Mouse (Mus musculus) liver, embryonic 14.5 days (tissue): ENCODE results near the gene Hibadh. TPM values are rescaled to one million over a fixed set of nuclear protein-coding genes. Genes with fewer than 3 reads are reported as not detected.
A peak's percentile ranks its signal among the peaks of the same experiment; 100 is the strongest.

Experiments used
- ATAC-seq: fragments of 200-750 bp; cut with Nextera tagmentation; 2 replicates; pipeline ENCODE4 v1.8.0; 2017; ENCODE audit warnings: moderate number of reproducible peaks, mild to moderate bottlenecking, moderate library complexity; ENCODE audit not compliant: insufficient read depth
- DNase-seq, 3 experiments: peaks; one replicate each; pipeline ENCODE4 v3.0.0-alpha.2; 2012 to 2013; ENCODE audit warnings: low read depth in 3 of 3, low spot score in 3 of 3
- H3K27ac ChIP-seq: fragments of 300-500 bp; sonication (generic); 2 replicates; pipeline ENCODE4 v1.5.1; 2014; ENCODE audit warnings: moderate library complexity, mild to moderate bottlenecking, control low read depth, inconsistent platforms
- H3K27me3 ChIP-seq: fragments of 300-500 bp; sonication (generic); 2 replicates; pipeline ENCODE4 v1.6.1; 2014; ENCODE audit warnings: mild to moderate bottlenecking, low read length, moderate library complexity; ENCODE audit not compliant: control insufficient read depth, insufficient read depth
- H3K36me3 ChIP-seq: fragments of 300-500 bp; sonication (generic); replicated peaks from 2 replicates; pipeline ENCODE4 v1.6.1; 2014; ENCODE audit warnings: low read depth; ENCODE audit not compliant: control insufficient read depth, insufficient read depth
- H3K4me1 ChIP-seq, 2 experiments: fragments of 200-500 bp in 1 of 2; fragments of 300-500 bp in 1 of 2; sonication (generic) in 1 of 2; replicated peaks; 2 replicates each; pipeline ENCODE4 v1.6.1; 2012 to 2014; ENCODE audit warnings: antibody characterized with exemption in 1 of 2, inconsistent platforms in 1 of 2, low read length in 1 of 2; ENCODE audit not compliant: control insufficient read depth in 2 of 2, insufficient read depth in 2 of 2
- H3K4me2 ChIP-seq: fragments of 300-500 bp; sonication (generic); 2 replicates; pipeline ENCODE4 v1.6.1; 2014; ENCODE audit warnings: low read depth, mild to moderate bottlenecking, control low read depth, moderate library complexity
- H3K4me3 ChIP-seq, 2 experiments: fragments of 200-500 bp in 1 of 2; fragments of 300-500 bp in 1 of 2; sonication (generic) in 1 of 2; 2 replicates each; pipeline ENCODE4 v1.5.1; 2012 to 2014; ENCODE audit warnings: low read depth in 2 of 2, low read length in 2 of 2, mild to moderate bottlenecking in 2 of 2, control low read depth in 1 of 2, inconsistent platforms in 1 of 2, moderate library complexity in 1 of 2; ENCODE audit not compliant: insufficient read depth in 1 of 2
- H3K9ac ChIP-seq: fragments of 300-500 bp; sonication (generic); replicated peaks from 2 replicates; pipeline ENCODE4 v1.6.1; 2014; ENCODE audit warnings: mild to moderate bottlenecking, control low read depth, moderate library complexity
- H3K9me3 ChIP-seq: fragments of 300-500 bp; sonication (generic); 2 replicates; pipeline ENCODE4 v1.6.1; 2016; ENCODE audit warnings: low read length, mixed read lengths; ENCODE audit not compliant: control insufficient read depth
- CTCF ChIP-seq: IDR thresholded peaks from 2 replicates; pipeline ENCODE4 v1.5.1; 2016; ENCODE audit warnings: antibody characterized with exemption, low read depth, control low read depth
- EP300 ChIP-seq: IDR thresholded peaks from 2 replicates; pipeline ENCODE4 v1.6.1; 2016; ENCODE audit warnings: antibody characterized with exemption, low read depth
- WGBS: fragments of 180-500 bp; shearing (Covaris S2); extraction: QIAGEN DNeasy Blood & Tissue Kit; methylation state at CpG from one replicate; pipeline ENCODE4 v1.1.7; 2014; ENCODE audit not compliant: insufficient replicate concordance; 5-methylcytosine and 5-hydroxymethylcytosine counted together
- polyA plus RNA-seq, 2 experiments: library from polyadenylated mRNA; depleted of rRNA in 1 of 2; stranded (reverse) in 1 of 2; unstranded in 1 of 2; fragments of >200 nt; fragmentation: Nextera tagmentation in 1 of 2; extraction: Ambion mirVana in 1 of 2; gene quantifications; 2 replicates each; pipeline versions ENCODE4 v1.2.1 to v1.2.3; 2012 to 2014

Hibadh gene
- polyA plus RNA-seq, 2 experiments = 26.6 to 41.7 TPM

DNA sequence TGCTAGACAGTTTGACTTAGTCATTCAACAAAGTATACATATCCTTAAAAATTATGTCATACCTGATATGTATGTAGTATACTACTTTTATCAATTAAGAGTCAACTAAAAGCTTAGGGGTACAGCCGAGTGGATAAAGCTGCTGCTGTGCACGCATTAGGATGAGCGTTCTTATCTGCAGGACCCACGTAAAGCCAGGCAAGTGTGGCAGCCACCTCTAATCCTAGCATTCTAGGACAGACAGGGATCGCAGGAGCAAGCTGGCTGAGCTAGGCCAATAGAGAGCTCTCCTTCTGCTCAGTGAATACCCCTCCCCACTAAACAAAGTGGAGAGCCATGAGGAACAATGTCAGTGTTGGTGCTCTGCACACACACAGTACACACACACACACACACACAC lies 75.0 kb downstream of the Hibadh start:
- Histone ChIP-seq H3K4me1 (peaks cover 2 to 4% of the 10 kb centered on the region in 2 experiments; a peak in 2 of 4 replicates), H3K36me3 (no peaks in the 10 kb centered on the region), H3K4me3 (no peak overlapping the region), H3K9ac (no peak overlapping the region), H3K4me2 (no peak overlapping the region), H3K27ac (no peak overlapping the region), H3K27me3 (no peaks in the 10 kb centered on the region), H3K9me3 (no peaks in the 10 kb centered on the region)
- ATAC-seq (0 out of 2 replicates have a peak, but pooled peaks have one; percentile 13), DNase-seq (no peak)
- WGBS = 39% methylated on average over 5 of the region's 5 CpGs
- no peak for TF ChIP-seq EP300
- TF ChIP-seq CTCF = no peak

DNA sequence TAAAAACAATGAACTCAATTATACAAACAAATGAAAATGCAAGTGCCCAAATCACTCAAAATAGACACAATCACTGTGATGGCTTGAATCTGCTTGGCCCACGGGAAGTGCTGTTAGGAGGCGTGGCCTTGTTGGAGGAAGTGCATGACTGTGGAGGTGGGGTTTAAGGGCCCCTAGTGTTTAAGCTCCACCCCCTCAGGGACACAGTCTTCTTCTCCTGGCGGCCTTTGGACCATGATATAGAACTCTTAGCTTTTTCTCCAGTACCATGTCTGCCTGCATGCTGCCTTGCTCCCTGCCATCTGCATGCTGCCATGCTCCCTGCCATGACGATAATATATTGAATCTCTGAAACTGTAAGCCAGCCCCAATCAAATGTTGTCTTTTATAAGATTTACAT lies 77.2 kb downstream of the Hibadh start:
- no peak for TF ChIP-seq CTCF
- no peak for TF ChIP-seq EP300
- Histone ChIP-seq H3K9me3 (no peaks in the 10 kb centered on the region), H3K27ac (no peak overlapping the region), H3K4me2 (no peak overlapping the region), H3K36me3 (no peaks in the 10 kb centered on the region), H3K27me3 (no peaks in the 10 kb centered on the region), H3K4me1 (peaks cover 2 to 4% of the 10 kb centered on the region in 2 experiments; a peak in 2 of 4 replicates), H3K4me3 (no peak overlapping the region), H3K9ac (no peak overlapping the region)
- no peak for DNase-seq
- WGBS = 56% methylated on average over 4 of the region's 4 CpGs
- no peak for ATAC-seq

DNA sequence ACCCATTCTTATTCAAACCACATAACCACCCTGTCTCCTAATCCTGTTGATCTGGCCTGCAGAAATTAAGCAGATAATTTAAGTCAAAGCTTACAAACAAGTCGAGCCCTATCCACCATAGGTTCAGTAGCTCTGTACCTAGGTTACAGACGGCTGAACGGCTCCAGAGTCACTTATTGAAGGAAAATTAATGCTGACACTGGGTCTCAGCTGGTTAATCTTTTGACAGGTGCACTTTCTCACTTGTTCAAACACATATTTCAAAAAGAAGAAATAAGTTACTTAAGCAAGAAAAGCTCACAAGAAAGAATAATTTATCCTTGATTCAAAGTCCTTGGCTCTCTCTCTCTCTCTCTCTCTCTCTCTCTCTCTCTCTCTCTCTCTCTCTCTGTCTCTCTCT lies 81.1 kb downstream of the Hibadh start:
- WGBS = 71% methylated on average over 3 of the region's 3 CpGs
- Histone ChIP-seq H3K36me3 (no peaks in the 10 kb centered on the region), H3K9me3 (no peaks in the 10 kb centered on the region), H3K27me3 (no peaks in the 10 kb centered on the region), H3K9ac (no peak overlapping the region), H3K27ac (no peak overlapping the region), H3K4me3 (no peak overlapping the region), H3K4me2 (no peak overlapping the region), H3K4me1 (peaks cover 2 to 4% of the 10 kb centered on the region in 2 experiments; a peak in 2 of 4 replicates)
- no peak for DNase-seq
- TF ChIP-seq EP300 (no peak), CTCF (no peak)
- ATAC-seq = no peak

DNA sequence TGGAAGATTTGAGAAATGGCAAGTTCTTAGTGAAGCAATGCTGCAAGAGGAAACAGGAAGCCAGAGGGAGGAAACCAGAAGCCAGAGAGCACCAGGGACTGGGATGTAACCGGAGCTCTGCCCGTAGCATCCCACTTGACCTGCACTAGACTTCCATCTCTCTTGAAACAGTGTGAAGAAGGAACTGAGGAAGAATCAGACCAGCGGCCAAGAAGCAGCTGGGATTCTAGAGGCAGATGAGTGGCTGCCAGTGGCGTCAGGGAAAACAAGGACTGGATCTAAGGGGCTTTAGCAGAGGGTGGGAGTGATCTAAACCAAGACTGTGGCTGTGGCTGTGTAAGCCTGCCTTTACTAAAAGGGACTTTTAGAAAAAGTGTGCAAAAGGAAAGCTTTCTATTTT lies 95.8 kb downstream of the Hibadh start:
- no peak overlapping the region for H3K27ac ChIP-seq
- no peak overlapping the region for H3K4me2 ChIP-seq
- DNase-seq = no peak
- no peak for ATAC-seq
- H3K9ac ChIP-seq = no peak overlapping the region
- no peak overlapping the region for H3K4me3 ChIP-seq
- TF ChIP-seq CTCF (no peak), EP300 (no peak)
- no peaks in the 10 kb centered on the region for H3K9me3 ChIP-seq
- no peaks in the 10 kb centered on the region; the same call in none of the 2 replicates for H3K36me3 ChIP-seq
- H3K4me1 ChIP-seq = no peaks in the 10 kb centered on the region
- WGBS = 41% methylated on average over 4 of the region's 4 CpGs
- no peaks in the 10 kb centered on the region for H3K27me3 ChIP-seq

DNA sequence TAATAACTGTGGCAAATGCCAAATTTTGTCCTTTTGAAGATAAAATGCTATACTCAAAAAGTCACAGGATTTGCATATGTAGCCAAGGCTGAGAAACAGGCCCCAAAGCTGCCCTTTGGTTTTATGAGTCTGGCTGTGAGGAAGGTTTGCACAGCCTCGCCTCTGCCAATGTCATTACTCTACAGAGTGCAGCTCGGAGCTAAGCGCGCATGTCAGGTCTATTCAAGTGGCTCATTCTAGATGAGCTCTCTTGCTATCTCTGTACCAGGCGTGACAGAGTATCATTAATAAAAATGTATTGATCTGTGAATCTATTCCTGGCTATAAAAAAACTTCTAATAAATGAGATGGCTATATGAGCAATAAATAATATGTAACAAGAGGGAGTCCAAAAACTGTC lies 97.7 kb downstream of the Hibadh start:
- Histone ChIP-seq H3K9ac (no peak overlapping the region), H3K4me1 (no peaks in the 10 kb centered on the region), H3K36me3 (no peaks in the 10 kb centered on the region; the same call in none of the 2 replicates), H3K27ac (no peak overlapping the region), H3K27me3 (no peaks in the 10 kb centered on the region), H3K9me3 (no peaks in the 10 kb centered on the region), H3K4me2 (no peak overlapping the region), H3K4me3 (no peak overlapping the region)
- no peak for TF ChIP-seq CTCF
- no peak for TF ChIP-seq EP300
- 82% methylated on average over 5 of the region's 5 CpGs for WGBS
- DNase-seq (no peak), ATAC-seq (no peak)
